Mouse (Mus musculus): ENCODE measurements around the gene Sv2a. TPM values are rescaled to one million over a fixed set of nuclear protein-coding genes. Genes with fewer than 3 reads are reported as not detected.
"Not testable (repeated sequence)": the region's sequence is repeated elsewhere in the genome, so short reads cannot be mapped to it uniquely, and the experiment has no call there.

The Sv2a gene
- total and polyA plus RNA-seq, 2 experiments from 2014 or later: 10.8 to 15.4 TPM

GRCm38 (mm10) chr3:96170976-96171545 lies 9.9 kb upstream of the Sv2a start:
- H3K36me3 ChIP-seq (replicated peaks; ENCODE audit: control insufficient read depth, insufficient read depth, low read length): peaks cover 21% of the 10 kb centered on the region
- ATAC-seq (ENCODE audit: insufficient read depth, low read depth) (no peak), DNase-seq (ENCODE audit: low spot score) (no peak)
- no peak for TF ChIP-seq EP300 (IDR thresholded peaks at IDR 0.05; ENCODE audit: low read depth)
- TF ChIP-seq CTCF (IDR thresholded peaks at IDR 0.05; ENCODE audit: low read depth): no peak
- no peaks in the 10 kb centered on the region for H3K27me3 ChIP-seq (ENCODE audit: control insufficient read depth, insufficient read depth, low read length)
- peak overlapping the region; percentile 82 for H3K4me2 ChIP-seq (ENCODE audit: low read depth, low read length)
- peaks cover 22% of the 10 kb centered on the region for H3K4me1 ChIP-seq (ENCODE audit: control insufficient read depth, insufficient read depth)
- H3K9me3 ChIP-seq (replicated peaks; ENCODE audit: control insufficient read depth, low read length): no peaks in the 10 kb centered on the region
- WGBS: 41% methylated on average over 10 of the region's 10 CpGs
- H3K9ac ChIP-seq (replicated peaks; ENCODE audit: low read depth, low read length): peak overlapping the region; percentile 84
- H3K27ac ChIP-seq (ENCODE audit: low read depth): peak overlapping the region; percentile 100
- H3K4me3 ChIP-seq (ENCODE audit: low read depth, low read length): peak overlapping the region; percentile 87

DNA sequence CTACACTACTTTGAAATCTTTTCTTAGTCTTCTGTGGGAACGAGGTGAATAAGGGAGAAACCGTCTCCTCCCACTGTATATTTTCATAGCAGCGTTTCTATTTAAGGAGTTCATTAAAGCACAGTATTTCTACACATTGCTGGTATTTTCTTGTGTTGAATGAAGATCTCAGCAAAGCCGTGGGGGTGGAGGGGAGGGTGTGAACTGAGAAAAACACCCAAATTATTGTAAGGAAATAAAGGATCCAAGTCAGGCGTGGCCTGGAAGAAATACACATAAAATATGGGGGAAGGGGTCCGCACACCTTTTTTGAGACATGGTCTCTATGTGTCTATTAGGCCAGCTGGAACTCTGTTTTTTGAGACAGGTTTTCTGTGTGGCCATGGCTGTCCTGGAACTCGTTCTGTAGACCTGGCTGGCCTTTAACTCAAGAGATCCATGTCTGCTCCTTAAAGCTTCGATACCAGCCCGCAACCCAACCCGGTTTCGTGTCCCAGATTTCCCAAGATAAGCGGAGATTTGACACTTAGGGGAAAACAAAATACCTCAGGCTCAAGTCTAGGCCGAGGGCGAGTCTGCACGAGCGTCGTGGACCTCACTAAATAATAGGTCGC lies 9.3 kb upstream of the Sv2a start:
- no peak for TF ChIP-seq EP300 (IDR thresholded peaks at IDR 0.05; ENCODE audit: low read depth)
- TF ChIP-seq CTCF (IDR thresholded peaks at IDR 0.05; ENCODE audit: low read depth): no peak
- ATAC-seq (ENCODE audit: insufficient read depth, low read depth) (peak; percentile 7; the same call in 1 of the 2 replicates), DNase-seq (ENCODE audit: low spot score) (no peak)
- Histone ChIP-seq H3K4me3 (ENCODE audit: low read depth, low read length) (peak overlapping the region; percentile 87), H3K9me3 (replicated peaks; ENCODE audit: control insufficient read depth, low read length) (no peaks in the 10 kb centered on the region), H3K36me3 (replicated peaks; ENCODE audit: control insufficient read depth, insufficient read depth, low read length) (peaks cover 27% of the 10 kb centered on the region), H3K9ac (replicated peaks; ENCODE audit: low read depth, low read length) (peak overlapping the region; percentile 84), H3K27ac (ENCODE audit: low read depth) (peak overlapping the region; percentile 100), H3K27me3 (ENCODE audit: control insufficient read depth, insufficient read depth, low read length) (no peaks in the 10 kb centered on the region), H3K4me1 (ENCODE audit: control insufficient read depth, insufficient read depth) (peaks cover 22% of the 10 kb centered on the region), H3K4me2 (ENCODE audit: low read depth, low read length) (peak overlapping the region; percentile 82)
- WGBS: 16% methylated on average over 18 of the region's 18 CpGs

DNA sequence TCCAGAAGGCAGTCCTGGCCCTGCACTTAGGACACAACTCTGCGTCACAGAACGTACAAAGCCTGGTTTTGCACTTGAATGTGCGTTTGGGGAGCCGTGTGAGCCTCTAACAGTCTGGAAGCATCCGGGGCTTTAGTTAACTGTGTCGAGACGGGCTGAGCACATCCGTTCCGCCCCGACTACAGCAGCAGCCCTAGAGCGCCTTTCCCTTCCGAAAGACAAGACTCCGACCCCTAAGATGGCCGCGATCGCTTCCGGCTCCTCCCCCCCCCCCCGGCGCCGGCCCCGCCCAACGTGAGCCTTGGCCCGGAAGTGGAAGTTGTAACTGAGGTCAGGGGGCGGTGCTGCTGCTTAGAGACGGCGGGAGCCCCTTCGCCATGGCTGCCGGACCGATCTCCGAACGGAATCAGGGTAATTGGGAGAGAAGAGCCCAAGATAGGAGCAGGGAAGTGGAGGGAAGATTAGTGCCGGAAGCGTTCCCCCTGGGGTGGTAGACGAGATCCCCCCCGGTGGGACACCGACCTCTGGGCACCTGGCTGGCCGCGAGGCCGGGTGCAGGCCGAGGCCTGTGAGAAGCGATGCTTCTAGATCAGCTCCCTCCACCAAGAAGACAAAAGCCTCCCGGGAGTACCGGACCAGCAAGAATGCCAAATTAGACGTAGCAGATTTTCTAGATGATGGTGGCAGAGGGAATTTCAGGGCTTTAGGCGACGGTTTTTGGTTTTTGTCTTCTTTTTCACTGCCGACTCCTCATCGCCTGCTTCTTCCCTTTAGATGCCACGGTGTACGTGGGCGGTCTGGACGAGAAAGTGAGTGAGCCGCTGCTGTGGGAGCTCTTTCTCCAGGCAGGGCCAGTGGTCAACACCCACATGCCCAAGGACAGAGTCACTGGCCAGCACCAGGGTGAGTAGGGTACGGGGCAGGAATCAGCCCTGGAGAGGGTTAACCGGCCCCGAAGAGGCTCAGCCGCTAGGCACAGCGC lies 8.5 kb upstream of the Sv2a start, which contains the start of gene Sf3b4:
Gene Sf3b4 (plus strand): TSS at position 136 of the 982 bp plus-strand sequence.
- peak within 1 kb of the TSS; percentile 82 for H3K4me2 ChIP-seq (ENCODE audit: low read depth, low read length)
- peak; percentile 94 for ATAC-seq (ENCODE audit: insufficient read depth, low read depth)
- H3K36me3 ChIP-seq (replicated peaks; ENCODE audit: control insufficient read depth, insufficient read depth, low read length): peaks cover 31% of the 10 kb centered on the region
- H3K9me3 ChIP-seq (replicated peaks; ENCODE audit: control insufficient read depth, low read length): no peaks in the 10 kb centered on the region
- peak; percentile 94 for DNase-seq (ENCODE audit: low spot score)
- H3K27me3 ChIP-seq (ENCODE audit: control insufficient read depth, insufficient read depth, low read length): no peaks in the 10 kb centered on the region
- no peak for TF ChIP-seq CTCF (IDR thresholded peaks at IDR 0.05; ENCODE audit: low read depth)
- peak; percentile 80; the same call in 1 of the 2 replicates for TF ChIP-seq EP300 (IDR thresholded peaks at IDR 0.05; ENCODE audit: low read depth)
- peak within 1 kb of the TSS; percentile 87 for H3K4me3 ChIP-seq (ENCODE audit: low read depth, low read length)
- WGBS: under 1% methylated on average over 56 of the region's 58 CpGs
- H3K27ac ChIP-seq (ENCODE audit: low read depth): peak within 1 kb of the TSS; percentile 100
- H3K4me1 ChIP-seq (ENCODE audit: control insufficient read depth, insufficient read depth): peaks cover 22% of the 10 kb centered on the region
- H3K9ac ChIP-seq (replicated peaks; ENCODE audit: low read depth, low read length): peak within 1 kb of the TSS; percentile 84

GRCm38 (mm10) chr3:96173185-96173584 lies 7.8 kb upstream of the Sv2a start:
- 30% methylated on average over 7 of the region's 7 CpGs for WGBS

DNA sequence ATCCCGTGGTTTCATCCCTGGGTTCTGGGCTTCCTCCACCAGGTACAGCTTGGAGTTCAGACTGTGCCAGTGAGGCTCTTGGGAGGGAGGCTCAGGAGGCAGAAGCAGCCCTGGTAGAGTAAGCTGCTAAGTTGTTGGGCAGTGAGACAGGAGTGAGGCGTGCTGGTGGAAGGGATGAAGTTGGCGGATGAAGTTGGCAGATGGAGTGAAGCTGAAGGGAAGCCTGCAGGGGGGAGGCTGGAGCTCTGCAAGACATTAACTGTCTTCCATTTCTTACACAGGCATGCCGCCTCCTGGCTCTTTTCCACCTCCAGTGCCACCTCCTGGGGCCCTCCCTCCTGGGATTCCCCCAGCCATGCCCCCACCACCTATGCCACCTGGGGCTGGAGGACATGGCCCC lies 6.9 kb upstream of the Sv2a start:
- ATAC-seq (ENCODE audit: insufficient read depth, low read depth); H3K27me3 ChIP-seq (ENCODE audit: control insufficient read depth, insufficient read depth, low read length); H3K9me3 ChIP-seq (replicated peaks; ENCODE audit: control insufficient read depth, low read length); H3K4me2 ChIP-seq (ENCODE audit: low read depth, low read length); H3K4me3 ChIP-seq (ENCODE audit: low read depth, low read length); H3K27ac ChIP-seq (ENCODE audit: low read depth); DNase-seq (ENCODE audit: low spot score); H3K9ac ChIP-seq (replicated peaks; ENCODE audit: low read depth, low read length): not testable (repeated sequence)
- Histone ChIP-seq H3K4me1 (ENCODE audit: control insufficient read depth, insufficient read depth) (peaks cover 21% of the 10 kb centered on the region; the same call in 1 of the 2 replicates), H3K36me3 (replicated peaks; ENCODE audit: control insufficient read depth, insufficient read depth, low read length) (peaks cover 40% of the 10 kb centered on the region)
- WGBS: 82% methylated on average over 4 of the region's 4 CpGs

More at GRCm38 (mm10) chr3:96173185-96173584, 7.8 kb upstream of the Sv2a start:
- no peaks in the 10 kb centered on the region for H3K9me3 ChIP-seq (replicated peaks; ENCODE audit: control insufficient read depth, low read length)
- no peak overlapping the region for H3K27ac ChIP-seq (ENCODE audit: low read depth)
- DNase-seq (ENCODE audit: low spot score): no peak
- H3K9ac ChIP-seq (replicated peaks; ENCODE audit: low read depth, low read length): peak overlapping the region; percentile 84; the same call in 1 of the 2 replicates
- peak overlapping the region; percentile 87 for H3K4me3 ChIP-seq (ENCODE audit: low read depth, low read length)
- no peaks in the 10 kb centered on the region for H3K27me3 ChIP-seq (ENCODE audit: control insufficient read depth, insufficient read depth, low read length)
- TF ChIP-seq EP300 (IDR thresholded peaks at IDR 0.05; ENCODE audit: low read depth): no peak
- no peak for TF ChIP-seq CTCF (IDR thresholded peaks at IDR 0.05; ENCODE audit: low read depth)
- H3K4me2 ChIP-seq (ENCODE audit: low read depth, low read length): peak overlapping the region; percentile 82
- no peak for ATAC-seq (ENCODE audit: insufficient read depth, low read depth)
- H3K4me1 ChIP-seq (ENCODE audit: control insufficient read depth, insufficient read depth): peaks cover 22% of the 10 kb centered on the region
- peaks cover 38% of the 10 kb centered on the region for H3K36me3 ChIP-seq (replicated peaks; ENCODE audit: control insufficient read depth, insufficient read depth, low read length)
